Mouse (Mus musculus): ENCODE results near the gene Ddx25.

The Ddx25 gene

DNA sequence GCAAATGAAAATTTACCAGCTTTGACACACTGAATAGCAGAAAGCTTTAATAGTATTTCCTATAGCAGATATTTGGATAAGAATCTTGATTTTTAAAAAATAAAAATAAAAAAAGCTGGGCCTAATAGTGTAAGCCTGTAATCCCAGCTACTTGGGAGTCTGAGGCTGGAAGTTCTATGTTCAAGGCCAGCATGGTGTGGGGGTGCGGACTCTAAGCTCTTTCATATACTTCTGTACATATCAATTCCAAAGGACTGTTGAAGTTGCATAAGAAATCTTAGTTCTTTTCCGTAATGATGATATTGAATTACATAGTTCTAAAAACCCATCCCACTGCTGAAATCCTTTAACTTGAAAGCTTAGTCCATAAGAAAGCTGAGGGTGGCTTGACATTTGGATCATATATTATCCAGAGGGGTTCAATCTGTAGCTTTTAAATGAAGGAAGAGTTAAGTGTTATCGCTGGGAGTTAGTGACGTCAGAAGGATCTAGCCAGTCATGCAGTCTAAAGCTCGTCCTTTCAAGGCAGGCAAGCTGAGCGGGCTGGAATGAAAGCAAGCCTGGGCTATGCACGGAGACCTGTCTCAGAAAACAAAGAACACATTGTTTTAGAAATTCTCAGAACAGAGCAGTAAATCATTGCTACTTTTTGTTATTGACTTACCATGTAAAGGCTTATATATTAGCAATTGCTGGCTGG is 65.1 kb downstream of the Ddx25 start:
- peak; percentile 31 for DNase-seq (ENCODE audit: low read depth)

DNA sequence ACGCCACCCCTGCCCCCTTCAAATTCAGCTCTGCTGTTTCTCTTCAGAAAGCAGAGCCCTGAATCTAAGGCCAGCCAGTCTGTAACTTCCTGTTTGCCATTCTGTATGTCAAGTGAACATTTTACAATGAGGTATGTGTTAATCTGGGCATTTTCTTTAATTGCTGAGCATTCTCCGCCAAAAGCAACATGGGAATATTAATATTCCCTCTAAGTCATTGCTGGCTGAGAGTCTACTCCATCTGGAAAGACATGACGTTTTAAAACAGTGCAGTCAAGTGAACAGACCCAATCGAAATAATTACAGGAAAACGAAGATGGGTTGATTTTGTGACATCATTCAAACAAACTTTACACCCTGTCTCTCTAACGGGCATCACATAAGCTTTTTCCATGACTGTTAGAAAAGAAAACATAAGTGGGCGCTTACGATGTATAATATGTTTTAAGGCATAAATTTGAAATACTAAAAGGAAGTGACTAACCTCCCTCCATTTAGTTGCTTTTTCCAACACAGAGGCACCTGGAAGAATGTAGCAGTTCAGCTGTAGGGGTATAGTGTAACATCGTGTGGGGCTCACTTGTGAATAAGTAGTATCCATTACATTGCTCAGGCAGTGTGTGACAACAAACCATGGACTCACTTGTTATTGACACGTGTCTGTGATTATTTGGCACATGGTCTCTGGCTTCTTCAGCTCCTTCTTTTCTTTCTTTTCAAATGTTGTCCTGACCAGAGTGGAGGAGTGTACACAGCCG is 67.0 kb downstream of the Ddx25 start:
- DNase-seq (ENCODE audit: low read depth) = no peak

DNA sequence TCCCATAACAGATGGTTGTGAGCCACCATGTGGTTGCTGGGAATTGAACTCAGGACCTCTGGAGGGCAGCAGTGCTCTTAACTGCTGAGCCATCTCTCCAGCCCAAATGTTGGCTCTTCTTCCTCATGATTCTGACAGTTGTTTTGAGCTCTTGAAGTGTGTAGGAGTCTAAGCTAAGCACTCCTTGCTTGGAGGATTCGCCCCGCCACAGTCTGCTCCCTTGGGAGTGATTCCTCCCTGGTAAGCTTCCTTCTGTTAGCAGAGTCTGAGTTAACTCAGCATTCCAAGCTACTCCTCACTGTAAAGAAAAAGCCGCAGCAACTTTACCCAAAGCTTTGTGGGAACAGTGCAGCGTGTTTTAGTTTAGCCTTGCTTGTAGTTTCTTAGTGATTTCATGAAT is 69.8 kb downstream of the Ddx25 start:
- DNase-seq (ENCODE audit: low read depth) = no peak

All from induced T-regulatory cell, adult 2 months (primary cell).